Mouse (Mus musculus): ENCODE data around the gene Ppm1l. TPM values are rescaled to one million over a fixed set of nuclear protein-coding genes. Genes with fewer than 3 reads are reported as not detected.

Gene Ppm1l
- total RNA-seq, 2 experiments from 2014 or later = 83.4 to 87.6 TPM

GRCm38 (mm10) chr3:69485756-69486155, 169.1 kb downstream of the Ppm1l start:
- H3K27ac ChIP-seq = no peak overlapping the region
- TF ChIP-seq CTCF (IDR thresholded peaks at IDR 0.05) = no peak; the same call in 1 of the 2 replicates
- intact Hi-C loops (cut with DNase I) = loop anchor here (10.0 kb wide), 1 partner anchor 361 kb away; the partner anchor contains the start of gene Kpna4
- no peak for DNase-seq (ENCODE audit: extremely low spot score in 1 of 2, low spot score in 2 of 2)
- no peak overlapping the region for H3K4me3 ChIP-seq

- TF ChIP-seq CTCF (IDR thresholded peaks at IDR 0.05) = no peak
- no peak for DNase-seq (ENCODE audit: extremely low spot score in 1 of 2, low spot score in 2 of 2)
- no peak overlapping the region for H3K4me3 ChIP-seq
- no peak overlapping the region for H3K27ac ChIP-seq
- intact Hi-C loops (cut with DNase I) = loop anchor here (10.0 kb wide), 1 partner anchor 363 kb away; the partner anchor contains the start of gene Kpna4
Measured at GRCm38 (mm10) chr3:69487471-69487870, 170.8 kb downstream of the Ppm1l start.

- TF ChIP-seq CTCF (IDR thresholded peaks at IDR 0.05) = no peak
- peak overlapping the region; percentile 24 for H3K27ac ChIP-seq
Measured at GRCm38 (mm10) chr3:69489669-69490068, 173.0 kb downstream of the Ppm1l start.

DNA sequence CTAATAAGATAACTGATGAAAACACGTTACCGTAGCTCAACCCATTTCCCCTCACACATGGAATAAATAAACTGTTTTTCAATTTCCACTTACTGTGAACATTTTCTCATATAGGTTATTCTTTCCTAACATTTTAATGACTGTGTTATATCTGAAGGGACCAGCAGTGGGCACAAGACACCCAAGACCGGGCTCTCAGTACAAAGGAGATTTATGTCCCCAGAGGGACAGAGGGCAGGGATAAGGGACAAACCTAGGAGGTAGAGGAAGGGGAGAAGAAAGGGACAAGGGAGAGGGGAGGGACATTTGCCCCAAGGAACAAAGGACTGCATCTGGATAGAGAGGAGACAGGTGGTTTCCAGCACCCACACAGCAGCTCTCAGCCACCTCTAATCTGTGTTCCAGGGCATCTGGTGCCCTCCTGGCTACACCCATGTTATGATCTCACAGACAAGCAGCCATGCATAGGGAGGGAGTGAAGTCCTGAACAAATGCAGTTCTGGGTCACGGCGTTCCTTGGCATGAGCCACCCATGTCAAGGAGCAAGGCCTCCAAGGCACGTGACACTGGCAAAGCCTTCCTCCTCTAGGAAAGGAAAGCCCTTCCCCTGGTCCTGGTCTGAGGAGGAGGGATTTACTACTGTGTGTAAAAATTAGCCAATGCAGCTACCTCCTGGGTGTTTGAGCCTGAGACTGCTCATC, 174.5 kb downstream of the Ppm1l start:
- H3K4me3 ChIP-seq = no peak overlapping the region
- H3K27ac ChIP-seq = no peak overlapping the region
- intact Hi-C loops (cut with DNase I) = no loop called here
- TF ChIP-seq CTCF (IDR thresholded peaks at IDR 0.05) = peak; percentile 25
- no peak for DNase-seq (ENCODE audit: extremely low spot score in 1 of 2, low spot score in 2 of 2)

More at GRCm38 (mm10) chr3:69489669-69490068, 173.0 kb downstream of the Ppm1l start:
- intact Hi-C loops (cut with DNase I) = loop anchor here (10.0 kb wide), 1 partner anchor 365 kb away; the partner anchor contains the start of gene Kpna4
- DNase-seq (ENCODE audit: extremely low spot score in 1 of 2, low spot score in 2 of 2) = no peak
- no peak overlapping the region for H3K4me3 ChIP-seq

DNA sequence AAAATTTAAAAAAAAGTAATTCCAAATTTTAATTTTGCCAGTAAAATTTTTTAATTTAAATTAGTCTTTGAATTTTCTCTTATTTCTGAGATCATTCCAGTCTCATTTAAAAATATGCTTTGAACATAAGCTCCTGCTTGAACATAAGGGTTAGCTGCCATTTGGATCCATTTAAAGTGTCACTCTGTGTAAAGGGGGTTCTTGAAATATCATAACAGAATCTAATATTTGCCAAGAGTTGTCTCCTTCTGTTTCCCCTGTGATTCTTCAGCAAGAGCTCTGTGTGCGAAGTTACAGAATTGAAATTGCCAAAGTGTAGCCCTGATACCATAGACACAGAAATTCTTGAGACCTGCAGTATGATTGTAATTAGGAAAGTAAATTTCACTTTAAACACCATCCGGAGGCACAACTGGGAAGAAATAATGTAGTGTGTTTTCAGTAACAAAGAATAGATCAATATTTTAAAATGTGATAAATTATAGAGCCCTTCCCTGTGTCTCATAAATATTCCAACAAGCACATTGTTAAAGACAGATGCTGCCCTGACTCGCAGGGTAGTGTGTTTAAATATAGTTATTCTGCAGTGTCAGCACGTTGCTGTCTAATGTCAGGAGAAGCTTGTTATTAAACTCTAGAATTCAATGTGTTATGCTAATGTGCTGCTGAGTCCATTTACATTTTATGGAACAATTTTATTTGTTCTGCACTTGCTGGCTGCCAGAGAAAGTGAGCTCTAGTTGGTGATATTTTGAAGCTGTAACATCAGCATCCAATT, 177.8 kb downstream of the Ppm1l start:
- no peak overlapping the region for H3K4me3 ChIP-seq
- no peak overlapping the region for H3K27ac ChIP-seq
- no peak for TF ChIP-seq CTCF (IDR thresholded peaks at IDR 0.05)
- DNase-seq (ENCODE audit: extremely low spot score in 1 of 2, low spot score in 2 of 2) = no peak
- intact Hi-C loops (cut with DNase I) = no loop called here

GRCm38 (mm10) chr3:69497178-69497577, 180.5 kb downstream of the Ppm1l start:
- no peak overlapping the region for H3K4me3 ChIP-seq
- no peak for DNase-seq (ENCODE audit: extremely low spot score in 1 of 2, low spot score in 2 of 2)
- no peak overlapping the region for H3K27ac ChIP-seq
- no peak for TF ChIP-seq CTCF (IDR thresholded peaks at IDR 0.05)
- intact Hi-C loops (cut with DNase I) = no loop called here

DNA sequence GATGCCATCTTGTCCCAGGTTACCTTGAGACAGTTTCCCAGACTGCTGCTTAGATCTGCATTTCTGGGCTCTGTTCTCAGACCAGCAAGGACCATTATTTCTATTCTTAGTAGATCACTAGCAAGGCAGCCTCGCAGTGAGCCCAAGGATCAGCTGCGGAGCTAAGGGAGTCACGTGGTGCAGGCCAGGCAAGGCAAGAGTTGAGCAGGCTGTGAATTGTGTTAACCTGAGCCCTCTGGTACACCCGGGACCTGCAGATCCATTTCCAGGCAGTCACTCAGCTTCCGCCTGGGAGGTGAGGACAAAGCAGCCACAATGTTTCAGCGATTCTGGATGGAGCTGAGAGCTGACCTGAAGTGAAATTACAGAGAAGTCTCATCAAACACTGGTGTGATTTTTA, 185.3 kb downstream of the Ppm1l start:
- no peak for DNase-seq (ENCODE audit: extremely low spot score in 1 of 2, low spot score in 2 of 2)
- intact Hi-C loops (cut with DNase I) = no loop called here
- H3K4me3 ChIP-seq = no peak overlapping the region
- H3K27ac ChIP-seq = no peak overlapping the region
- no peak for TF ChIP-seq CTCF (IDR thresholded peaks at IDR 0.05)

GRCm38 (mm10) chr3:69502527-69502926, 185.9 kb downstream of the Ppm1l start:
- DNase-seq (ENCODE audit: extremely low spot score in 1 of 2, low spot score in 2 of 2) = no peak
- intact Hi-C loops (cut with DNase I) = no loop called here
- no peak for TF ChIP-seq CTCF (IDR thresholded peaks at IDR 0.05)
- Histone ChIP-seq H3K4me3 (no peak overlapping the region), H3K27ac (no peak overlapping the region)

GRCm38 (mm10) chr3:69505090-69505489, 188.4 kb downstream of the Ppm1l start:
- no peak for TF ChIP-seq CTCF (IDR thresholded peaks at IDR 0.05)
- no peak for DNase-seq (ENCODE audit: extremely low spot score in 1 of 2, low spot score in 2 of 2)
- Histone ChIP-seq H3K4me3 (no peak overlapping the region), H3K27ac (no peak overlapping the region)
- intact Hi-C loops (cut with DNase I) = no loop called here

DNA sequence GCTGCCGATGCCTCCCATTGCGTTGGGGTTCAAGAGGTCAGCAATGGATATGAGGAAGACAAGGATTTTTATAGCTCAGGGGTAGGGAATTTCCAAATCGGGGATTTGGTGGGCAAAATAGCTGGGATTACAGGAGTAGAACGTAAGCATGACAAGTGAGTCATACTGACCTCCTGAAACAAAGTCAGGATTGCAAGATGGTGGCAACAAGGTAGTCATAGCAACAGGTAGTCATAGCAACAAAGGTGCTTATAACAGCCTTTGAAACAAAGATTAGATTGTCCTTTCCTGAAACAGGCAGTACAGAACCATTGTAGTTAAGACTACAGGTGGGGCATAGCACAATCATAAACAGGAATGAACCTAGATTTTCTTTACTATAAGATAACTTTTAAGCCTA, 189.7 kb downstream of the Ppm1l start:
- DNase-seq (ENCODE audit: extremely low spot score in 1 of 2, low spot score in 2 of 2) = no peak
- TF ChIP-seq CTCF (IDR thresholded peaks at IDR 0.05) = no peak
- no peak overlapping the region for H3K4me3 ChIP-seq
- H3K27ac ChIP-seq = no peak overlapping the region
- intact Hi-C loops (cut with DNase I) = no loop called here

GRCm38 (mm10) chr3:69509411-69509952, 192.8 kb downstream of the Ppm1l start:
- intact Hi-C loops (cut with DNase I) = no loop called here
- DNase-seq (ENCODE audit: extremely low spot score in 1 of 2, low spot score in 2 of 2) = no peak
- TF ChIP-seq CTCF (IDR thresholded peaks at IDR 0.05) = no peak
- Histone ChIP-seq H3K4me3 (no peak overlapping the region), H3K27ac (peak overlapping the region; percentile 73)

DNA sequence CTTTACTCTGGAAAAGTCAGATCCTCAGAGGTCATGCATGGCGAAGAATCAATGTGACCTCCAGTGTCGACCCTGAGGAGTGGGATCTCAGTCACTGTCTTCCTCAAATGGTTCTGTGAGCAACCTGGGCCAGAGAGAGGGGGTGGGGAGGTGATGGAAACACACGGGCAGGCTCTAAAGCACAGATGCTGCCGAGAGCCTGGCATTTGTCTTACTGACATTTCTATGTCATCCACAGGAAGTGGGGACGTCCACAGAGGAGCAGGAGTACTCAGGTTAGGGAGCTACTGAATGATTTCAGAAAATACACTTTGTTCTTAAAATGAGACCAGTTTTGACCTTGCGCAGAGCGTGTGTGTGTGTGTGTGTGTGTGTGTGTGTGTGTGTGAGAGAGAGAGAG, 195.2 kb downstream of the Ppm1l start:
- intact Hi-C loops (cut with DNase I) = no loop called here
- TF ChIP-seq CTCF (IDR thresholded peaks at IDR 0.05) = no peak
- Histone ChIP-seq H3K4me3 (no peak overlapping the region), H3K27ac (peak overlapping the region; percentile 24; the same call in 1 of the 2 replicates)
- no peak for DNase-seq (ENCODE audit: extremely low spot score in 1 of 2, low spot score in 2 of 2)
